Mouse (Mus musculus): ENCODE measurements around the gene Atxn10. TPM values are rescaled to one million over a fixed set of nuclear protein-coding genes. Genes with fewer than 3 reads are reported as not detected.

Gene Atxn10
- polyA plus RNA-seq, 1 experiment from 2014 or later: 194 TPM

GRCm38 (mm10) chr15:85369765-85370164, 33.7 kb downstream of the Atxn10 start:
- no peak for ATAC-seq
- Histone ChIP-seq H3K9me3 (ENCODE audit: control insufficient read depth, low read length) (no peaks in the 10 kb centered on the region), H3K4me2 (ENCODE audit: low read depth, low read length) (no peak overlapping the region), H3K27me3 (replicated peaks; ENCODE audit: control insufficient read depth, insufficient read depth, low read length) (no peaks in the 10 kb centered on the region), H3K36me3 (ENCODE audit: control insufficient read depth, insufficient read depth, low read length) (0 out of 2 replicates have a peak, but pooled peaks cover 5% of the 10 kb centered on the region), H3K9ac (ENCODE audit: low read depth, low read length) (no peak overlapping the region), H3K27ac (ENCODE audit: low read length) (no peak overlapping the region), H3K4me3 (ENCODE audit: low read length) (no peak overlapping the region), H3K4me1 (ENCODE audit: control insufficient read depth, insufficient read depth, low read length) (no peaks in the 10 kb centered on the region)
- WGBS: 39% methylated on average over 3 of the region's 3 CpGs

- no peaks in the 10 kb centered on the region for H3K4me1 ChIP-seq (ENCODE audit: control insufficient read depth, insufficient read depth, low read length)
- ATAC-seq: no peak
- H3K36me3 ChIP-seq (ENCODE audit: control insufficient read depth, insufficient read depth, low read length): peaks cover 3% of the 10 kb centered on the region; the same call in 1 of the 2 replicates
Observed at GRCm38 (mm10) chr15:85373125-85373524, 37.1 kb downstream of the Atxn10 start.

GRCm38 (mm10) chr15:85383477-85383876, 47.4 kb downstream of the Atxn10 start:
- no peak for ATAC-seq
- Histone ChIP-seq H3K9me3 (ENCODE audit: control insufficient read depth, low read length) (no peaks in the 10 kb centered on the region), H3K27ac (ENCODE audit: low read length) (no peak overlapping the region), H3K36me3 (ENCODE audit: control insufficient read depth, insufficient read depth, low read length) (peaks cover 6% of the 10 kb centered on the region; the same call in 1 of the 2 replicates), H3K27me3 (replicated peaks; ENCODE audit: control insufficient read depth, insufficient read depth, low read length) (no peaks in the 10 kb centered on the region), H3K9ac (ENCODE audit: low read depth, low read length) (no peak overlapping the region), H3K4me3 (ENCODE audit: low read length) (no peak overlapping the region), H3K4me1 (ENCODE audit: control insufficient read depth, insufficient read depth, low read length) (no peaks in the 10 kb centered on the region), H3K4me2 (ENCODE audit: low read depth, low read length) (no peak overlapping the region)
- 68% methylated on average over 9 of the region's 9 CpGs for WGBS

More at GRCm38 (mm10) chr15:85373125-85373524, 37.1 kb downstream of the Atxn10 start:
- no peak overlapping the region for H3K27ac ChIP-seq (ENCODE audit: low read length)
- no peak overlapping the region for H3K9ac ChIP-seq (ENCODE audit: low read depth, low read length)
- no peaks in the 10 kb centered on the region for H3K27me3 ChIP-seq (replicated peaks; ENCODE audit: control insufficient read depth, insufficient read depth, low read length)
- H3K4me3 ChIP-seq (ENCODE audit: low read length): no peak overlapping the region
- H3K9me3 ChIP-seq (ENCODE audit: control insufficient read depth, low read length): no peaks in the 10 kb centered on the region
- H3K4me2 ChIP-seq (ENCODE audit: low read depth, low read length): no peak overlapping the region

GRCm38 (mm10) chr15:85388696-85389095, 52.7 kb downstream of the Atxn10 start:
- 91% methylated on average over 3 of the region's 3 CpGs for WGBS
- Histone ChIP-seq H3K4me1 (ENCODE audit: control insufficient read depth, insufficient read depth, low read length) (no peaks in the 10 kb centered on the region), H3K9me3 (ENCODE audit: control insufficient read depth, low read length) (no peaks in the 10 kb centered on the region), H3K27ac (ENCODE audit: low read length) (no peak overlapping the region), H3K4me3 (ENCODE audit: low read length) (no peak overlapping the region), H3K4me2 (ENCODE audit: low read depth, low read length) (no peak overlapping the region), H3K36me3 (ENCODE audit: control insufficient read depth, insufficient read depth, low read length) (0 out of 2 replicates have a peak, but pooled peaks cover 4% of the 10 kb centered on the region), H3K27me3 (replicated peaks; ENCODE audit: control insufficient read depth, insufficient read depth, low read length) (no peaks in the 10 kb centered on the region), H3K9ac (ENCODE audit: low read depth, low read length) (no peak overlapping the region)
- ATAC-seq: no peak

GRCm38 (mm10) chr15:85389915-85390314, 53.9 kb downstream of the Atxn10 start:
- Histone ChIP-seq H3K9me3 (ENCODE audit: control insufficient read depth, low read length) (no peaks in the 10 kb centered on the region), H3K4me3 (ENCODE audit: low read length) (no peak overlapping the region), H3K9ac (ENCODE audit: low read depth, low read length) (no peak overlapping the region), H3K36me3 (ENCODE audit: control insufficient read depth, insufficient read depth, low read length) (0 out of 2 replicates have a peak, but pooled peaks cover 2% of the 10 kb centered on the region), H3K27me3 (replicated peaks; ENCODE audit: control insufficient read depth, insufficient read depth, low read length) (no peaks in the 10 kb centered on the region), H3K4me1 (ENCODE audit: control insufficient read depth, insufficient read depth, low read length) (no peaks in the 10 kb centered on the region), H3K4me2 (ENCODE audit: low read depth, low read length) (no peak overlapping the region), H3K27ac (ENCODE audit: low read length) (no peak overlapping the region)
- ATAC-seq: no peak
- WGBS: 74% methylated on average over 4 of the region's 4 CpGs

- Histone ChIP-seq H3K9me3 (ENCODE audit: control insufficient read depth, low read length) (no peaks in the 10 kb centered on the region), H3K4me2 (ENCODE audit: low read depth, low read length) (no peak overlapping the region), H3K9ac (ENCODE audit: low read depth, low read length) (no peak overlapping the region), H3K4me1 (ENCODE audit: control insufficient read depth, insufficient read depth, low read length) (no peaks in the 10 kb centered on the region), H3K4me3 (ENCODE audit: low read length) (no peak overlapping the region), H3K27ac (ENCODE audit: low read length) (no peak overlapping the region), H3K27me3 (replicated peaks; ENCODE audit: control insufficient read depth, insufficient read depth, low read length) (no peaks in the 10 kb centered on the region), H3K36me3 (ENCODE audit: control insufficient read depth, insufficient read depth, low read length) (0 out of 2 replicates have a peak, but pooled peaks cover 5% of the 10 kb centered on the region)
- no peak for ATAC-seq
- 88% methylated on average over 9 of the region's 9 CpGs for whole genome bisulfite sequencing
Observed at GRCm38 (mm10) chr15:85395360-85395759, 59.3 kb downstream of the Atxn10 start.

- no peaks in the 10 kb centered on the region for H3K27me3 ChIP-seq (replicated peaks; ENCODE audit: control insufficient read depth, insufficient read depth, low read length)
- H3K27ac ChIP-seq (ENCODE audit: low read length): no peak overlapping the region
- no peaks in the 10 kb centered on the region for H3K9me3 ChIP-seq (ENCODE audit: control insufficient read depth, low read length)
- no peak overlapping the region for H3K9ac ChIP-seq (ENCODE audit: low read depth, low read length)
- ATAC-seq: no peak
- no peaks in the 10 kb centered on the region for H3K36me3 ChIP-seq (ENCODE audit: control insufficient read depth, insufficient read depth, low read length)
- no peaks in the 10 kb centered on the region for H3K4me1 ChIP-seq (ENCODE audit: control insufficient read depth, insufficient read depth, low read length)
- H3K4me2 ChIP-seq (ENCODE audit: low read depth, low read length): no peak overlapping the region
- WGBS: 79% methylated on average over 7 of the region's 7 CpGs
- no peak overlapping the region for H3K4me3 ChIP-seq (ENCODE audit: low read length)
Observed at GRCm38 (mm10) chr15:85401926-85402325, 65.9 kb downstream of the Atxn10 start.

GRCm38 (mm10) chr15:85403256-85403731, 67.2 kb downstream of the Atxn10 start:
- Histone ChIP-seq H3K9ac (ENCODE audit: low read depth, low read length) (no peak overlapping the region), H3K9me3 (ENCODE audit: control insufficient read depth, low read length) (no peaks in the 10 kb centered on the region), H3K4me3 (ENCODE audit: low read length) (no peak overlapping the region), H3K36me3 (ENCODE audit: control insufficient read depth, insufficient read depth, low read length) (no peaks in the 10 kb centered on the region), H3K4me2 (ENCODE audit: low read depth, low read length) (no peak overlapping the region), H3K4me1 (ENCODE audit: control insufficient read depth, insufficient read depth, low read length) (no peaks in the 10 kb centered on the region), H3K27ac (ENCODE audit: low read length) (no peak overlapping the region), H3K27me3 (replicated peaks; ENCODE audit: control insufficient read depth, insufficient read depth, low read length) (no peaks in the 10 kb centered on the region)
- WGBS: 81% methylated on average over 4 of the region's 4 CpGs
- ATAC-seq: no peak

- H3K27ac ChIP-seq (ENCODE audit: low read length): no peak overlapping the region
- ATAC-seq: no peak
- H3K4me2 ChIP-seq (ENCODE audit: low read depth, low read length): no peak overlapping the region
- no peaks in the 10 kb centered on the region for H3K27me3 ChIP-seq (replicated peaks; ENCODE audit: control insufficient read depth, insufficient read depth, low read length)
- no peak overlapping the region for H3K4me3 ChIP-seq (ENCODE audit: low read length)
- H3K9me3 ChIP-seq (ENCODE audit: control insufficient read depth, low read length): no peaks in the 10 kb centered on the region
- WGBS: 72% methylated on average over 4 of the region's 4 CpGs
- H3K9ac ChIP-seq (ENCODE audit: low read depth, low read length): no peak overlapping the region
- H3K4me1 ChIP-seq (ENCODE audit: control insufficient read depth, insufficient read depth, low read length): no peaks in the 10 kb centered on the region
- no peaks in the 10 kb centered on the region for H3K36me3 ChIP-seq (ENCODE audit: control insufficient read depth, insufficient read depth, low read length)
Observed at GRCm38 (mm10) chr15:85404739-85405138, 68.7 kb downstream of the Atxn10 start.

- Histone ChIP-seq H3K9ac (ENCODE audit: low read depth, low read length) (no peak overlapping the region), H3K27me3 (replicated peaks; ENCODE audit: control insufficient read depth, insufficient read depth, low read length) (no peaks in the 10 kb centered on the region), H3K27ac (ENCODE audit: low read length) (no peak overlapping the region), H3K4me1 (ENCODE audit: control insufficient read depth, insufficient read depth, low read length) (no peaks in the 10 kb centered on the region), H3K4me2 (ENCODE audit: low read depth, low read length) (no peak overlapping the region), H3K4me3 (ENCODE audit: low read length) (no peak overlapping the region), H3K36me3 (ENCODE audit: control insufficient read depth, insufficient read depth, low read length) (no peaks in the 10 kb centered on the region), H3K9me3 (ENCODE audit: control insufficient read depth, low read length) (no peaks in the 10 kb centered on the region)
- no peak for ATAC-seq
- 89% methylated on average over 3 of the region's 3 CpGs for WGBS
Observed at GRCm38 (mm10) chr15:85405567-85405966, 69.5 kb downstream of the Atxn10 start.

All from intestine, embryonic 16.5 days (tissue).